Mouse (Mus musculus) right cerebral cortex, postnatal 10 days (tissue): ENCODE data around the gene Bfsp2.

Experiments
- DNase-seq, 2 experiments: peaks; one replicate each; pipeline ENCODE4 v3.0.0; 2021; ENCODE audit warnings: low spot score in 2 of 2

Gene Bfsp2

DNA sequence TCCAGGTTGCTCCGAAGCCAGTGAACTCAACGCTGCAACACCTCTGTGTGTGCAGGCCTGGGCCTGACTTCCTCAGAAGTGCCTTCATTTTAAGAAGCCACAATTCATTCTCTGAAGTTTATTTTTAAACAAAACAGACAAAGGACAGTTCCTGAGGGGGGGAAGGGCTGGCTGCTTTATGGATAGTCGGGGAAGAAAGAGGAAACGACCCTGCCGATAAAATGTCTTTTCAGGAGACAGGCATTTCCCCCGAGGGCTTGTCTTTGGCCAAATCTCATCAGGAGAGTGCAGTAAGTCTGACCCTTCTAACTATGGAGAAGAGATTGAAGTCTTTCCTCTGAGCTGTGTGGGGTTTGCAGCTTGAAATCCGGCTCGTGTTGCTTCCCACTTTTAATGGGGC is 5.4 kb upstream of the Bfsp2 start:
- no peak for DNase-seq

GRCm38 (mm10) chr9:103480603-103481220 is 492 bp upstream of the Bfsp2 start:
- peak in 1 of 2 experiments; percentile 45 for DNase-seq

GRCm38 (mm10) chr9:103475414-103475813 is 4.8 kb downstream of the Bfsp2 start:
- no peak for DNase-seq

- DNase-seq: peak; percentile 65 to 73
Observed at GRCm38 (mm10) chr9:103473915-103474688, 6.1 kb downstream of the Bfsp2 start.

- no peak for DNase-seq
Observed at GRCm38 (mm10) chr9:103471784-103472183, 8.4 kb downstream of the Bfsp2 start.

DNA sequence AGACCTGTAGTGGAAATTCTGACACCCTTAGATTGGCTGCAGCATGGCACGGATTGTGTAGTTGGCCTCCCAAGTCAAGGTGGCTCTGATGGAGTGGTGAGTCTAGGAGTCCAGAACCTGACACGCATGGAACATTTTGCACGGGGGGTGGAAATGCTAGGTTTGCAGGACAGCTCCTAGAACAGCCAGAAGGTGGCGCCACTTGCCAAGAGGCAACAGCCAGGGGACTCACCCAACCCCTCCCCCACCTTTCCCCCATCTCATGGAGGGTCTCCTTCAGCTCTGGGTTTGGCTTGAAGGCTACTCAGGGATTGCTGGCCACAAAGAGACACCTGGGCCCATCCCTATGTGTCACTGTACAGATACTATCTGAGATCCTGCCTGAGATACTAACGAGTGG is 10.7 kb downstream of the Bfsp2 start:
- no peak for DNase-seq

GRCm38 (mm10) chr9:103468911-103469310 is 11.3 kb downstream of the Bfsp2 start:
- no peak for DNase-seq

- DNase-seq: peak in 1 of 2 experiments; percentile 61
Observed at GRCm38 (mm10) chr9:103465711-103466220, 14.5 kb downstream of the Bfsp2 start.

- DNase-seq: no peak
Observed at GRCm38 (mm10) chr9:103465293-103465692, 14.9 kb downstream of the Bfsp2 start.

GRCm38 (mm10) chr9:103463833-103464232 is 16.4 kb downstream of the Bfsp2 start:
- DNase-seq: no peak

- no peak for DNase-seq
Observed at GRCm38 (mm10) chr9:103459839-103460238, 20.4 kb downstream of the Bfsp2 start.

DNA sequence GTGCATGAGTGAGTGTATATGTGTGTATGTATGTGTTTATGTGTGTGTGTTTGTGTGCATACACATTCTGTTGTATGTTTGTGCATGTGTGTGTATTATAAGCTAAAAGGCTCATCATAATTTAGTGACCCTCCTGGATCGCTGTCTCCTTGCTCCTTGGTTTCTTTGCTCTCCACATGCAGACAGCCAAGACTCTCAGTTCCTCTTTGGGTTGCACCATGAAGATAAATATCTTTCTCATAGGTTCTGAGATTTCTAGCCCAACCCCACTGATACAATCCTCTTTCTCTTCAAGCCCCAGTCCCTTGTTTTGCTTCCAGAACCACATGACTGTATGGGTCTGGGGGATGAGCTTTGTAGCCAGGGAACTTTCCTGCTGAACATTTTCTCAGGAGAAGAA is 20.9 kb downstream of the Bfsp2 start:
- DNase-seq: no peak

- no peak for DNase-seq
Observed at GRCm38 (mm10) chr9:103449651-103450050, 30.6 kb downstream of the Bfsp2 start.

DNA sequence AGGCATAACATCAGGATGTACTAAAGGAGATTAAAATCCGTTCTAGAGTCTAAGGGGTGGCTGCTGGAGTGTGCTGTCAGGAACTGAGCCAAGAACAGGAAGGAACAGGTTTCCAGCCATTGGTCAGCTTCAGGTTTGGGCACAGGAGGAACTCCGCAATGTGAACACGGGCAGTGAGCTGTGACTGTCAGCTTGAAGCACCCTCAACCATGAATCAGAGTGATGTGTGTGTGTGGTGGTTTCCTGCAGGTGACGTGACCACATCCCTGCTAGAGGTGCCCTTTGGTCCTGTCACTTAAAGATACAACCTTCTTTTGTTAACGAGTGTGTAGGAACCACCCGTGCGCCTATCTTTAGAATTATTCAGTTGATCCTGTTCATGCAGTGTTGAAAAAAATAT is 31.1 kb downstream of the Bfsp2 start:
- no peak for DNase-seq

GRCm38 (mm10) chr9:103444656-103445055 is 35.6 kb downstream of the Bfsp2 start:
- no peak for DNase-seq

GRCm38 (mm10) chr9:103443824-103444185 is 36.4 kb downstream of the Bfsp2 start:
- no peak for DNase-seq

- DNase-seq: peak in 1 of 2 experiments; percentile 37
Observed at GRCm38 (mm10) chr9:103443121-103443823, 36.9 kb downstream of the Bfsp2 start.

DNA sequence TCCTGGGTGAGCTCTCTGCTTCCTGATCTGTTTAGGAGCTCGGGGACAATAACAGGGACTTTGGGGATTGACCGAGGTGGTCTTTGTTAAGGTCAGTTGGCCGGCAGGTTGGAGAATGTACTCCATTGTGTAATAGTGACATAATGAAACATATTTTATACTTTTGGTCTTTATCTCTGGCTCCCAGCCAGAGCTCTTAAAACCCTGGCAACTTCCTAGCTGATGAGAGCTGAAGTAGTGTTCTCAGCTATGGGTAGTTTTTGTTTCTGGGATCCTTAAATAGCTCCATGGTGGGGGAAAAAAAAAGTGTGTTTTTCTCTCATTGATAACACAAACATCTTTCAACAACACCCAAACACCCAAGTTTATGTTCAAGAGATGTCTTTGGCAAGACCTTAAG is 39.6 kb downstream of the Bfsp2 start:
- no peak for DNase-seq

- DNase-seq: peak in 1 of 2 experiments; percentile 42
Observed at GRCm38 (mm10) chr9:103437104-103437503, 43.1 kb downstream of the Bfsp2 start.

DNA sequence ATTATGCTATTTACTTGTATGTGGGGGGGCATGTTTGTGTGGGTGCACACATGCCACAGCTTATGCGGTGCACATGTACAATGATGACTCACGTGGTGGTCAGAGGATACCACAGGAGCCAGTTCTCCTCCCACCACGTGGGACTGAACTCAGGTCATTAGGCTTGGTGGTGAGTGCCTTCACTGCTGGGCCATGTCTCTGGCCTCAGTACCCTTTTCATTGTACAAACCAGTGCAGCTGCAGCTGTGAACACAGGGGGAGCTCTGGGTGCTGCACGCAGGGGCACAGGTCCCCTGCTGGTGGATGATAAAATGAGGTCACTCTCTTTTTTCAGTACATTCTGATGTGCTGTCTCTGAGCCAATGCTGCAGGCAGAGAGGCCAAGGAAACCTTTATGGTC is 46.1 kb downstream of the Bfsp2 start:
- DNase-seq: no peak

DNA sequence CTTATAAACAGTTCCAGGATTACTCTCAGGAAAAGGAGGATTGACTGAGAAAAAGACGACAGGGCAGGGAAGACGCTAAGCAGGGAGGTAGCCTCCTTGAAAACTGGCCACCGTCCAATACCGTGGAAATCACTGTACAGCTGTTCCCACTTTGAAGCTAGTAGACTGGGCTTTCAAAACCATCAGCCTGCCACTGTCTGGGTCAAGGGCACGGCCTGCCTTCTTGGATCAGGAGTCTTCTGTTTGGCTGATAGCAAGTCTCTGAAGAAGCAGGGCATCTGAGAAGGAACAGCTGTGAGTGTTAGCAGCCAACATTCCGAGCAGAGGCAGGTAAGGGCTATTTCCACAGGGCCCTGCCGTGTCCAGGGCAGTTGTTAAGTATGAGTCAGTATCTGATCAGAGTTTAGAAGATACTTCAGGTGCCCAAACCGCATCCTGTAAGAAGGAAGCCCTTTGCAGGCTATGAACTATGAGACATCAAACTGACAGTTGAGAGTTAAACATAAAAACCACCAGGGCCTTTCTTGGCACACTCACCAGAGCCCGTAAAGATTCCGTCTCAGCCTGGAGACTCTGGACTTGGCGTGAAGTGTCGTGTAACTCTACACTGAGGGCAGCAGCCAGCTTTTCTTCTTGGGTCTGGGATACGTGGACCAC is 48.0 kb downstream of the Bfsp2 start:
- DNase-seq: peak; percentile 39 to 46

- no peak for DNase-seq
Observed at GRCm38 (mm10) chr9:103431718-103432117, 48.5 kb downstream of the Bfsp2 start.
